Mouse (Mus musculus): ENCODE data around the gene Zfp287.

- TF ChIP-seq CTCF (IDR thresholded peaks at IDR 0.05; ENCODE audit: extremely low read depth, insufficient read depth, insufficient read length, insufficient replicate concordance): no peak
- TF ChIP-seq POLR2A (IDR thresholded peaks at IDR 0.05; ENCODE audit: low read depth, low read length): no peak
Measured at GRCm38 (mm10) chr11:62758491-62758890, 26.8 kb upstream of the Zfp287 start.

Measured in spleen, adult 2 months (tissue).